Mouse (Mus musculus): Measurements from ENCODE around the gene Olfr221. TPM values are rescaled to one million over a fixed set of nuclear protein-coding genes. Genes with fewer than 3 reads are reported as not detected.
"Not testable (repeated sequence)": the region's sequence is repeated elsewhere in the genome, so short reads cannot be mapped to it uniquely, and the experiment has no call there.

Gene Olfr221
- polyA plus RNA-seq (2017; shearing (Covaris generic)): not detected

- ATAC-seq: not testable (repeated sequence)
Measured at GRCm38 (mm10) chr14:52042359-52042758, at the start of gene Olfr221. TSS of gene Olfr221 (minus strand) at chr14:52042459.

- no peak for ATAC-seq
Measured at GRCm38 (mm10) chr14:52083083-52083482, 40.8 kb upstream of the Olfr221 start.

- no peak for ATAC-seq
Measured at GRCm38 (mm10) chr14:52071599-52072137, 29.4 kb upstream of the Olfr221 start.

- ATAC-seq: no peak
Measured at GRCm38 (mm10) chr14:52066135-52066534, 23.9 kb upstream of the Olfr221 start.

GRCm38 (mm10) chr14:52061798-52062197, 19.5 kb upstream of the Olfr221 start:
- no peak for ATAC-seq

GRCm38 (mm10) chr14:52060800-52061199, 18.5 kb upstream of the Olfr221 start:
- ATAC-seq: no peak

GRCm38 (mm10) chr14:52059982-52060381, 17.7 kb upstream of the Olfr221 start:
- no peak for ATAC-seq

- not testable (repeated sequence) for ATAC-seq
Measured at GRCm38 (mm10) chr14:52052720-52053119, 10.5 kb upstream of the Olfr221 start.

- ATAC-seq: no peak
Measured at GRCm38 (mm10) chr14:52045966-52046565, 3.8 kb upstream of the Olfr221 start.

- ATAC-seq: no peak
Measured at GRCm38 (mm10) chr14:52044901-52045678, 2.8 kb upstream of the Olfr221 start.

GRCm38 (mm10) chr14:52043446-52043845, 1.2 kb upstream of the Olfr221 start:
- ATAC-seq: no peak

GRCm38 (mm10) chr14:52039332-52039731, 2.9 kb downstream of the Olfr221 start:
- no peak for ATAC-seq

- no peak for ATAC-seq
Measured at GRCm38 (mm10) chr14:52035926-52036325, 6.3 kb downstream of the Olfr221 start.

- ATAC-seq: no peak
Measured at GRCm38 (mm10) chr14:52026342-52026741, 15.9 kb downstream of the Olfr221 start.

- no peak for ATAC-seq
Measured at GRCm38 (mm10) chr14:52024133-52024532, 18.1 kb downstream of the Olfr221 start.

- peak; percentile 61 for ATAC-seq
Measured at GRCm38 (mm10) chr14:52022709-52023459, 19.4 kb downstream of the Olfr221 start.

- ATAC-seq: no peak
Measured at GRCm38 (mm10) chr14:52022244-52022708, 20.0 kb downstream of the Olfr221 start.

- no peak for ATAC-seq
Measured at GRCm38 (mm10) chr14:52021568-52022212, 20.6 kb downstream of the Olfr221 start.

GRCm38 (mm10) chr14:52021138-52021529, 21.1 kb downstream of the Olfr221 start:
- no peak for ATAC-seq

GRCm38 (mm10) chr14:52020486-52021137, 21.6 kb downstream of the Olfr221 start, which contains the start of gene Zfp219:
TSS of gene Zfp219 (minus strand) at chr14:52020733.
- ATAC-seq: peak; percentile 13

- ATAC-seq: peak; percentile 76
Measured at GRCm38 (mm10) chr14:52019590-52020340, 22.5 kb downstream of the Olfr221 start.

All from inflammation-experienced regulatory T-cells, adult 6 months (primary cell).